Mouse (Mus musculus) liver (tissue): ENCODE data around the gene Rbks.

Source experiments
- DNase-seq: peaks from one replicate; pipeline ENCODE4 v3.0.0-alpha.2; 2020; ENCODE audit warnings: mixed read lengths

The Rbks gene

DNA sequence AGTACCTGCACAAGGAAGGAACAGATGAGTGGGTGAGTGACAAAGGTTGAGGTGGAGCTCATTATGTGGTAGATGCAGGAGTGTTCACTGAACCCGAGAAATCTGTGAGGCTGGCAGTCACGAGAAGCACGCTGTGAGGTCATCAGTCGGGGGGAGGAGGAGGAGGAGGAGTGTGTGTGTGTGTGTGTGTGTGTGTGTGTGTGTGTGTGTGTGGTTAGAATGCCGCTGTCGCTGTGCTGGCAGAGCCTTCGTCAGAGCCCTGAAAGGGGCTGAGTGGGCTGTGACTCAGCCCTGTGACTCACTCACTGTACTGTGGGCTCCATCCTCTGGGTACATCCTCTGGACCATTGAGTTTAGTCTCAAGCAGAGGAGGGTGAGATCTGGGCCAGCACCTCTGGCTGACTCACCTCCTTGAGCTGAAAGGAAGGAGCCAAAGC, 120.9 kb downstream of the Rbks start:
- DNase-seq, result no peak
